Mouse (Mus musculus): ENCODE measurements around the gene Gm13043.
"Not testable (repeated sequence)": the region's sequence is repeated elsewhere in the genome, so short reads cannot be mapped to it uniquely, and the experiment has no call there.

Gene Gm13043

GRCm38 (mm10) chr4:143511043-143511442 is at the start of gene Gm13043:
Gene Gm13043, plus strand, starts transcription at chr4:143511343.
- DNase-seq, result peak; percentile 29

GRCm38 (mm10) chr4:143535654-143536053 is 24.5 kb downstream of the Gm13043 start, which contains the start of gene Gm13040:
Gene Gm13040, plus strand, starts transcription at chr4:143535954.
- not testable (repeated sequence) for DNase-seq

GRCm38 (mm10) chr4:143551400-143551799 is 40.3 kb downstream of the Gm13043 start, which contains the start of the genes BC080695 and Gm13057:
Gene BC080695, plus strand, starts transcription at chr4:143551700.
Gene Gm13057, plus strand, starts transcription at chr4:143551709.
- DNase-seq, result not testable (repeated sequence)

All from heart, adult 11 months (tissue).